Mouse (Mus musculus) gastrocnemius, postnatal 4 days (tissue): ENCODE measurements at regions not wholly inside any gene's neighbourhood (a gene's known extent, or its start where the extent isn't known, plus 50 kb on each side); places are given as distances from the start of the nearest gene placed in this dataset.

Source experiments
- DNase-seq, 2 experiments: peaks; one replicate each; pipeline ENCODE4 v3.0.0; 2021 to 2022; ENCODE audit warnings: low spot score in 2 of 2, mixed read lengths in 2 of 2

- no peak for DNase-seq
Measured at GRCm38 (mm10) chr5:96931091-96931490, 66.4 kb upstream of the Bmp2k start.

GRCm38 (mm10) chr5:96931576-96932152 is 65.8 kb upstream of the Bmp2k start:
- no peak for DNase-seq

GRCm38 (mm10) chr5:96936239-96936638 is 61.2 kb upstream of the Bmp2k start:
- no peak for DNase-seq

GRCm38 (mm10) chr5:96938718-96939117 is 58.8 kb upstream of the Bmp2k start:
- no peak for DNase-seq

DNA sequence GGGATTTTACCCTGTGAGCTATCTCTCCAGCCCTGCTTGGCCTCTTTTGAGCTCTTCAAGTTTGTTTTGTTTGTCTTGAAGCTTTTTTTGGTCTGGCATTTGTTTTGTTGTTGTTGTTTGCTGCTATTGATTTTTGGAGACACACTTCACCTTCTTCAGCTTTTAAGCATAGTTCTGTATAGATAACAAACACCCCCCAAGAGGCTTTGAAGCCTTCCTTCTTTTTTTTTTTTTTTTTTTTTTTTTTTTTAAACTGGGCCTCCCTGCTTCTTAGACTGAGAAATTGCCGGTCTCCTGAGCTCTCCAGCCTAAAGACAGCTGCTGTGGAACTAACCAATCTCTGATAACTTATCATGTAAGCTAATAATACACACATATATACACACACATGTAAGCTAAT is 58.2 kb upstream of the Bmp2k start:
- DNase-seq, result no peak

GRCm38 (mm10) chr5:96940170-96941086 is 57.1 kb upstream of the Bmp2k start:
- DNase-seq, result peak in 1 of 2 experiments; percentile 22

- DNase-seq, result no peak
Measured at GRCm38 (mm10) chr5:96941087-96941468, 56.4 kb upstream of the Bmp2k start.

GRCm38 (mm10) chr5:96941518-96941917 is 56.0 kb upstream of the Bmp2k start:
- no peak for DNase-seq
